Mouse (Mus musculus): Measurements from ENCODE around the gene Pbx2.

The Pbx2 gene

GRCm38 (mm10) chr17:34604061-34604508 is 13.0 kb downstream of the Pbx2 start, which contains the start of gene Agpat1:
Gene Agpat1, plus strand, starts transcription at chr17:34604262.
- DNase-seq (ENCODE audit: low spot score): peak; percentile 99

DNA sequence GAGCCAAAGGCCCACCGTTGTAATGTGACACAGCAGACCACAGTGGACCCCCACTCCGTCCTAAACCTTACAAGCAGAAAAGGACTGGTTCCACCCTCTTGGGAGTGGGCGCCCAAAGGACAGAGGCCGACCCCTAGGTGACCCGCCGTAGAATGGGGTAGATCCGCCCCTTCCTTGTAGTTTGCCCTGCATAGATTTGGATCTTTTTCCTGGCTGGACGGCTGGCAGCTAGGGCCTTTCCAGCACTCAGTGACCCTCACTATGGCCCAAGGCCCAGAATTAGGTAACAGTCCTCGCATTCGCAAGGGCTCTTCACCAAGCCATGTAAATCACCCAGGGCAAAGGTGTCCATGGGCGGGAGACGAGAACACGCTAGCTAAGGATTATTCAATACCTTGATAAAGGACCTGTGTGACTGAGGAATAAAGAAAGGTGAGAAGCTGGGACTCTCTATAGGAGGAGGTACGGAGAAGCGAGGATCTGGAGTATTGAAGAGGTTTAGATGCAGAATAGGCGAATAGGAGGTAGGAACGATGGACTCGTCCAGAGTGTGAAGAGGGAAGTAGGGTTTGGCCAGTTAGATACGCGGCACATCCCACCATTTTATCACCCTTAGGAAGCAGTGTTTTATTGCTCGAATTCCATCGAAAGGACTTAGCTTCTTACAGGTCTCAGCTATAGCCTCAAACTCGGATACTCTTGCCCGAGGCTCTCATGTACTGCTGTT is 13.6 kb downstream of the Pbx2 start:
- DNase-seq (ENCODE audit: low spot score): peak; percentile 59

GRCm38 (mm10) chr17:34605609-34606008 is 14.5 kb downstream of the Pbx2 start:
- peak; percentile 98 for DNase-seq (ENCODE audit: low spot score)

GRCm38 (mm10) chr17:34606186-34607039 is 15.3 kb downstream of the Pbx2 start:
- DNase-seq (ENCODE audit: low spot score): no peak

GRCm38 (mm10) chr17:34607997-34608396 is 16.9 kb downstream of the Pbx2 start:
- peak; percentile 73 for DNase-seq (ENCODE audit: low spot score)

- DNase-seq (ENCODE audit: low spot score): no peak
These were observed 20.0 kb downstream of the Pbx2 start for GRCm38 (mm10) chr17:34611050-34611449.

GRCm38 (mm10) chr17:34613054-34613645 is 22.1 kb downstream of the Pbx2 start:
- no peak for DNase-seq (ENCODE audit: low spot score)

DNA sequence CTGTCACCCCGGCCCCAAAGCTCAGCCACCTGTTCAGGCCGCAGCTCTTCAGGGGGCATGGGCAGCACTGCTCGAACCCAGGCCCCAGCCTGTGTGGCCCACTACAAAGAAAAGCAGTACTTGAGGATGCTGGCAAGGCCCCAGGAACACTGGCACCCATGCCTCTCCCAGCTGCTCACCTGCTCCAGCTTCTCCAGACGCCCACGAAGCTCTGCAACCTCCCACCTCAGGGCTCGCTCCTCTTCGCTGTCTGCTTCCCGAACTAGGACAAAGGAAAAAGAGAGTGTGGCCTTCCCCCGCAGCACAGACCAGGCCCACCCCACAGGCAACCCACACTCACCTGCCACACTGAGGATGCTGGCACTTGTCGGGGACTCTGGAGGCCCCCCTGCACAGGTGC is 22.8 kb downstream of the Pbx2 start:
- DNase-seq (ENCODE audit: low spot score): no peak

GRCm38 (mm10) chr17:34615871-34616270 is 24.8 kb downstream of the Pbx2 start, which contains the start of gene Egfl8:
Gene Egfl8, minus strand, starts transcription at chr17:34615971.
- no peak for DNase-seq (ENCODE audit: low spot score)

GRCm38 (mm10) chr17:34618999-34619398 is 27.9 kb downstream of the Pbx2 start:
- DNase-seq (ENCODE audit: low spot score): peak; percentile 79

DNA sequence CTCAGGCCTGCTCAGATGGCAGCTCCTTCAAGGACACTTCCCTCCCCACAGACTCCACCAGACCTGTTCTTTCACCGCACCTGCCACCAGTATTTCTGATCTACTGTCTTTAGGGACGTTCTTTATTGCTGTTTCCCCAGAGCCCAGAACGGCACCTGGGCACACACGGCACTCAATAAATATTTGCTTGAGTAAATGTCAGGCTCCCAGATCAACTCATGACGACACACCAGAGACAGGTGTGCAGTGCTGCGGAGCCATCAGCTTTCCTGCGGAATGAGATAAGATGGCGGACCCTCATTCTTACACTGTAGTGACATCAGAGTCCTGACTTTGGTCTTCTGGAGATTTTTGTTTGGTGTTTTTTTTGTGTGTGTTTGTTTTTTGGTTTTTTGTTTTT is 29.9 kb downstream of the Pbx2 start:
- DNase-seq (ENCODE audit: low spot score): no peak

- no peak for DNase-seq (ENCODE audit: low spot score)
These were observed 32.1 kb downstream of the Pbx2 start for GRCm38 (mm10) chr17:34623161-34623560.

- no peak for DNase-seq (ENCODE audit: low spot score)
These were observed 33.9 kb downstream of the Pbx2 start for GRCm38 (mm10) chr17:34624981-34625380.

DNA sequence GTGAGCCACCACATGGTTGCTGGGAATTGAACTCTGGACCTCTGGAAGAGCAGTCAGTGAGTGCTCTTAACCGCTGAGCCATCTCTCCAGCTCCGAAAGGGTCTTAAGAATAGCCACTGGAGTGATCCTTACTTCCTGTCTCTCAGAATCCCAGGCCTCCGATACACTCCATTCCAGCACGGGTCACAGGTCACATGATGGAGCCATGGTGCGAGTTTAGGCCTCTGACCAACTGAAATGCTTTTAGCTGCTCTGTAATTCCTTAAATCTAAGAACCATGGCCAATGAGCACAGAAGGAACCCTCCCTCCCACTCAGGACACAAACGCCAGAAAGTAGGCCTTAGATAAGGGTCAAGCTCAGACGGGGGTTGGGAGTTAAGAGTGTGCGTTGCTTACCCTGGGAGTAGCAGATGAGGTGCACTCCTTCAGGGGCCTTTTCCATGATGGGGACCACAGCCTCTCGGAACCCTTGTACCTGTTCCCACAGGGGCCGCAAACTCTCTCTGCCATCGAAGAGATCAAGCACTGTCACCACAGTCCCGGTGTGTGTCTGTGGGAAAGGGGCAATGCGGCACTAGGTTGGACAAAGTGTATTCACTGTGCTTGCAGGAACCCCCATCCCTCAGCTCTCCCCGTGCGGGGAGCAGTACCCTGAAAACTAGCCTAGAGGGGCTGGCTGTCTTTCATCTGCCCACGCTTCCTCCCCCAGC is 35.2 kb downstream of the Pbx2 start:
- no peak for DNase-seq (ENCODE audit: low spot score)

DNA sequence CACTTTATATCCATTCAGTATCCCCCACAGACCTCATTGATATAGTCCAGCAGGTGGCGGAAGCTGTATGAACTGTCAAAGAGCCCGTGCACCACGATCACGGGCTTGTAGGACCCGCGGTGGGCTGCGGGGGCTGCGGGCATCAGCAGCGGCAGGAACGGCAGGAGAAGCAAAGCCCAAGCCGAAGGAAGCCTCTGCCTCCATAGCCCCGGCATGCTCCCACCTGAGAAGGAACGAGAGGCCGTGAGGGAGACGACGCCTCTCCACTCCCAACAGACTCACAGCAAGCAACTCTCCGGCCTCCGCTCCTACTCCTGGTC is 35.7 kb downstream of the Pbx2 start:
- DNase-seq (ENCODE audit: low spot score): no peak

DNA sequence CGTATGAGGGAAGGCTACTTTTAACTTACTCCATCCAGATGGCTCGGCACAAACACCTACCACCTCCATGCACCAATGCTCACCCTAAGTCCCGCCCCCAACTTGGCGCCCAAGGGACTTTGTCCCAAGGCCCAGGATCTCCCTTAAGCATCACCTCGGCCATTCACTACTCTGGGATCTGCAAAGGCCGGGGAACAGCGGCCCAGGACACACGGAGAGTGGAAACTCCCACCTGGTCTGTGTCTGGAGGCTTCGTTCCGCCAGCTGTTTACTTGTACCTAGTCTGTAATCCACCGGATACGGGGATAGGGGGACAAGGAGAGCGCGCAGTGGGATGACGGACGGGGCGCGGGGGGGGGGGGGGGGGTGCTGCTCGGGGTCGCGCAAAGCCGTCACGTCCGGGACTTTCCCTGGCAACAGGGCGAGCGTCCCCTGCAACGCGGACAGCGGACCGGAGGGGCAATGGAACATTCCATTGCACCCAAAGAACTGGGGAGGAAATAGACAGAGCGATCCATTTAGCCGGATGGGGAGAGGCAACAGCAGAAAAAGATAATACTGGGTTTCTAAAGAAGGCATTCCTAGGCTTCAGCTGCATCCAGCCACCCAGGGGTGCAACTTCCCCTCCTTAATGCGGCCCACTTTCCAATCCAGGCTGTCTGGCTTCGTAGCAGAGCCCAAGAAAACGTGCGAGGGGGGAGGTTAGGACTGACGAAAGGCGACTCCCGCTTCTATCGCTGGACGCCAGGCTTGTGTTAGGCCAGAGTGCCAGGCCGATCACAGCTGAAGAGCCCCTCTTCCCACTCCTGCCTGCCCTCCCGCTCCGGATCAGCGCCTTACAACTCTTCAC is 36.3 kb downstream of the Pbx2 start:
- DNase-seq (ENCODE audit: low spot score): peak; percentile 88

DNA sequence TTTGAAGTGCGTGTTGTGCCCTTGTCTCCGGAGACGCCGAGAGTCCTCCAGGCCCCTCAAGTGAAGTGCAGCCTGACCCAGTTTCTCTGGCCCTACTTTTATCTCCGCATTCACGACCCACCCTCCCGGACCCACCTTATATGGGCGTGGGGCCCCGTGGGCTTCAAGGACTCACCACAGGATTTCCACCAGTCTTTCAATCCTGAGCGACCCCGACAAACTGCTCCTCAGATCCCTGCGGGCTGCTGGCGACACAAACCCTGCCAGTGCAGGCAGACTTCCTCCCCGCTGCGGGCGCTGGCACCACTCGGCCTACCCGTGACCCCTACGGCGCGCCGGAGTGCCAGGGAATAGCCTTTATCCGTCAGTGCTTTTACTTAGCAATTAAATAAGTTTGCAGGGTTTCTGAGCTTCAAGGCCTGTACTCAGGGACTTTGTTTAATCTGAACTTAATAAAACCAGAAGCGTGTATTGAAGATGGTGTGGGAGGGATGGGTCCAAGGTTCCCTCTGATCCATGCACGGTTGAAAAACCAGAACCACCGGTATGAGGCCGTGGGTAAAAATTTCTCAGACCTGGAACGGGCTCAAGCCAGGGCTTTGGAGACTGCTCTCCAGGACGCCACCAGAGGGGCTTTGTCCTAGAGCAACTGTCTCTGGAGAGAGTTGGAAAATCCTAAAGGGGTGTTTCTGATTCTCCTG is 37.0 kb downstream of the Pbx2 start, which contains the start of gene Ppt2:
Gene Ppt2 (minus strand): TSS at position 568 of the 701 bp plus-strand sequence.
- peak; percentile 63 for DNase-seq (ENCODE audit: low spot score)

GRCm38 (mm10) chr17:34628644-34628967 is 37.5 kb downstream of the Pbx2 start:
- no peak for DNase-seq (ENCODE audit: low spot score)

DNA sequence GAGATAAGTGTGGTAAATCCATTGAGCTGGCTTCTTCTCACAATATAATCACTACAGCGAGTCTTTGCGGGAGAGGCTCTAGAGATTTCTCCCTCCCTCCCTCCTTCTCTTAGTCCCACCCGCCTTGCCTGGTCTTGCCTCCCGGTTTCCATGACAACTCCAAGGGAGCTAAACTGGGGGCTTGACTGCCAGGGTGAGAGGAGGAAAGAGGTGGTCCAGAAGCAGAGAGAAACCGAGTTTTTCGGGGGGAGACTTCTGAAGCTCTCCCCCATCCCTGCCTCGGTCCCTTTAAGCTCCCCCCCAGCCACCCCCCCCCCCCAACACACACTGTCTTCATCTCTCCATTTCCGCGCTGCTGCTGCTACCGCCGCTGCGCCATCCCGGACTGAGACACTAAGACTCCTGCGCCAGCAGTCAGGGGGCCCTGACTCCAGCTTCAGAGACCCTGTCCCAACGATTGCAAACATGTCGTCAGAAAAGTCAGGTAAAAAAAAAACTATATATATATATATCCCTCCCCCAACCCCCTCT is 38.2 kb downstream of the Pbx2 start, which contains the start of gene Prrt1:
Gene Prrt1 (plus strand): TSS at position 313 of the 531 bp plus-strand sequence.
- DNase-seq (ENCODE audit: low spot score): no peak

Measured in urinary bladder, postnatal 14 days (tissue).